Comparison of ENCODE assay signal across 34 mouse cellular contexts in the genomic region with DNA sequence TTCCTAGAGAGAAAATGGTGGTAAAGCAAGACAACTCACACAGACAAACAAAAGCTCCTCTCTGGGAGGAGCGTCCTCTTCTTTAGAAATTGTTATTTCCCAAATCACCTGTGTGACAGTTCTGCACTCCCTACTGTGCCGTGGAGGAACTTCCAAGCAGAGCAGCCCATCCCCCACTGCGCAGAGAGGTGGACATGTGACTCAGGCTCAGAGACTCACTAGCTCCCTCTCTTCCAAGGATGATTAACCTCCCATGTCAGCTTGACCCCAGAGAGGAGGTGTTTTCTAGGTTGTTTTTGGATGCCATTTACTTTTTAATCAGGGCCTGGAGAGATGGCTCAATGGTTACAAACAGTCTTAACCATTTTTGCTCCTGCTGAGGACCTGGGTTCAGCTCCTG. TPM values are rescaled to one million over a fixed set of nuclear protein-coding genes. Genes with fewer than 3 reads are reported as not detected.
DNase-seq lines count a peak whose midpoint lies in the region; ATAC-seq lines count a peak whose summit lies in the region.
"Had no signal": no experiment of that assay in that cellular context is flagged by ENCODE, and none has a peak within 500 bp of the region (broad histone marks: within the 10 kb centered on the region; RNA-seq: fewer than 3 reads in every experiment).

No protein-coding gene starts in this region.

- H3K9ac ChIP-seq in kidney, embryonic 16.5 days (replicated peaks; ENCODE audit: low read length), result no peak overlapping the region
- H3K9ac ChIP-seq: embryonic facial prominence, embryonic 15.5 days; forebrain, embryonic 12.5 days; forebrain, postnatal 0 days; heart, embryonic 15.5 days; hindbrain, embryonic 12.5 days; liver, embryonic 12.5 days; liver, postnatal 0 days; midbrain, embryonic 12.5 days; neural tube, embryonic 12.5 days had no signal

- no peak overlapping the region for H3K27ac ChIP-seq in kidney, embryonic 16.5 days (ENCODE audit: low read length)
- H3K27ac ChIP-seq: embryonic facial prominence, embryonic 10.5 days; embryonic facial prominence, embryonic 15.5 days; forebrain, embryonic 12.5 days; heart, embryonic 15.5 days; hindbrain, embryonic 12.5 days; hindbrain, postnatal 0 days; liver, embryonic 12.5 days; midbrain, embryonic 12.5 days; neural tube, embryonic 12.5 days had no signal

- H3K36me3 ChIP-seq in kidney, embryonic 16.5 days (ENCODE audit: insufficient read depth, low read length), result no peaks in the 10 kb centered on the region
- H3K36me3 ChIP-seq: embryonic facial prominence, embryonic 10.5 days; embryonic facial prominence, embryonic 15.5 days; forebrain, embryonic 12.5 days; heart, embryonic 15.5 days; hindbrain, embryonic 12.5 days; liver, embryonic 12.5 days; midbrain, embryonic 12.5 days; neural tube, embryonic 12.5 days had no signal

- DNase-seq in kidney, adult 8-10 months, result peak; percentile 54 to 56
- peak; percentile 82 for DNase-seq in ES-CJ7 (ENCODE audit: low read depth, low spot score)
- peak; percentile 66 for DNase-seq in R1 (ENCODE audit: low read depth, low spot score)
- DNase-seq in yolk sac, embryonic 10.5 days (ENCODE audit: low spot score), result peak; percentile 58
- no peak for DNase-seq in frontal cortex, postnatal 10 days (ENCODE audit: low spot score in 2 of 2)
- DNase-seq: adrenal gland, adult 2 months; adrenal gland, postnatal 36 days; B cell, adult 2 months; cerebellum, adult 18-20 months; cerebellum, postnatal 10 days; forebrain, postnatal 0 days; gastrocnemius, postnatal 10 days; heart, postnatal 36 days; layer of hippocampus, postnatal 36 days; left cerebral cortex, postnatal 4 days; liver, postnatal 0 days; lung, postnatal 36 days; right cerebral cortex, adult 18-20 months; right cerebral cortex, postnatal 4 days; thymus, postnatal 4 days had no signal

- peaks cover 3% of the 10 kb centered on the region; the same call in 1 of the 2 replicates for H3K4me1 ChIP-seq in kidney, embryonic 16.5 days (ENCODE audit: insufficient read depth, low read length)
- H3K4me1 ChIP-seq: liver, embryonic 12.5 days had no signal

- H3K4me2 ChIP-seq in kidney, embryonic 16.5 days (replicated peaks; ENCODE audit: low read depth, low read length), result no peak overlapping the region
- H3K4me2 ChIP-seq: embryonic facial prominence, embryonic 15.5 days; forebrain, embryonic 12.5 days; heart, embryonic 15.5 days; hindbrain, embryonic 12.5 days; liver, embryonic 12.5 days; midbrain, embryonic 12.5 days; neural tube, embryonic 12.5 days had no signal

- H3K9me3 ChIP-seq in kidney, embryonic 16.5 days (ENCODE audit: low read length), result no peaks in the 10 kb centered on the region
- H3K9me3 ChIP-seq: embryonic facial prominence, embryonic 10.5 days; embryonic facial prominence, embryonic 15.5 days; forebrain, embryonic 12.5 days; heart, embryonic 15.5 days; hindbrain, embryonic 12.5 days; liver, embryonic 12.5 days; midbrain, embryonic 12.5 days; neural tube, embryonic 12.5 days had no signal

- WGBS in kidney, embryonic 16.5 days, result 39% methylated on average over 3 of the region's 3 CpGs

- H3K4me3 ChIP-seq in kidney, embryonic 16.5 days (ENCODE audit: low read length), result no peak overlapping the region
- H3K4me3 ChIP-seq: embryonic facial prominence, embryonic 10.5 days; embryonic facial prominence, embryonic 15.5 days; forebrain, embryonic 12.5 days; heart, embryonic 15.5 days; hindbrain, embryonic 12.5 days; liver, embryonic 12.5 days; midbrain, embryonic 12.5 days; myocyte; neural tube, embryonic 12.5 days had no signal

- no peak; the same call in 1 of the 2 replicates for ATAC-seq in kidney, embryonic 16.5 days (ENCODE audit: low FRiP score, low TSS enrichment)
- ATAC-seq: activated CD4-positive, CD25-positive, alpha-beta regulatory T cell, adult 4 months; forebrain, postnatal 0 days; hindbrain, postnatal 0 days; intestine, embryonic 16.5 days; liver, embryonic 12.5 days; liver, postnatal 0 days; Patski had no signal

- H3K27me3 ChIP-seq in kidney, embryonic 16.5 days (ENCODE audit: insufficient read depth, low read length), result no peaks in the 10 kb centered on the region
- H3K27me3 ChIP-seq: embryonic facial prominence, embryonic 15.5 days; heart, embryonic 15.5 days; hindbrain, embryonic 12.5 days; liver, embryonic 12.5 days; midbrain, embryonic 12.5 days; neural tube, embryonic 12.5 days; Patski had no signal

RNA-seq across cellular contexts. Expression of gene Sypl, which starts 29.4 kb away (rescaled TPM):
- 142 and 145 TPM in 2 replicates for polyA plus RNA-seq in kidney, embryonic 16.5 days (2015; fragmentation: Nextera tagmentation; extraction: Ambion mirVana)

Comparison
In these comparisons a context has a peak if more than half of its experiments do, and no peak if none do; other contexts are left out.
1. DNase-seq: peak in kidney, adult 8-10 months (2 of 2), ES-CJ7 (single experiment), R1 (single experiment) and yolk sac, embryonic 10.5 days (single experiment); none in frontal cortex, postnatal 10 days (0 of 2).